Mouse (Mus musculus): Measurements from ENCODE around the gene 2700081O15Rik.

DNA sequence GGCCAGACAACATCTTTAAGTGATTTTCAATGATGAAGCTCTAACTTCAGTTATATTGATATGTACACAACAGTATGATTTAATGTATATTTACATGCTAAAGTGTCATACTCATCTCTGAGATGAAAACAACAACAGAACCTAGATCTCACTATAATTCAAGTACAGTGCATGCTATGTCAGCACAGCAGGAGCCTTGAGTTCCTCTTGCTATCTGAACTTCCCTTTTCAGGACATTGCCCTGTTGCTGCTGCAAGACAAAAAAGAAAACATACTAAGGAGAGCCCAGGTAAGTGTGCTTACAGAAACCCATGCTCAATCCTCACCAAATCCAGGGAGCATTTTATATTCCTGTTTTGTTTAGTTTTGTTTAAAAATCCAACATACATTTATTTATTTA lies 20.9 kb downstream of the 2700081O15Rik start:
- TF ChIP-seq CTCF (IDR thresholded peaks at IDR 0.05; ENCODE audit: borderline replicate concordance, extremely low read depth, insufficient read depth, insufficient read length) (no peak), POLR2A (IDR thresholded peaks at IDR 0.05; ENCODE audit: borderline replicate concordance, extremely low read depth, insufficient read depth, insufficient read length, poor library complexity, severe bottlenecking) (no peak)
